18 mouse cellular contexts compared by ENCODE assay signal in the genomic region with DNA sequence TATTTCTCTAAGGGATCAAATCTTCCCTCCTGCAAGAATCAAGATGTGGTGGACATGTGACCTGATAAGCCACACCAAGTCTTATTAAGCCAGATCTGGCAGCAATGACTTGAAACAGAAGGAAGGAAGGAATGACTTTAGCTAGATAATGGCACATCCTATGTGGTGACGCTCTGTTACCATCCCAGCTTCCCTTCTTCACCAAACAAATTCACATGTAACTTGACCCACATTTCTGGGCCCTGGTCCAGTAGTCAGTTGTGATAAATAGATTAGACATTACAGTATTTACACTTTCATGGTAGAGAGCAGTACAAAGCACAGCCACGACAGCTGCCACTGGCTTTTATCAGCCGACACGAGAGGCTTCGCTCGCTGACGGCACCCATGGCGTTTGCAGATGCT. TPM values are rescaled to one million over a fixed set of nuclear protein-coding genes. Genes with fewer than 3 reads are reported as not detected.
DNase-seq lines count a peak whose midpoint lies in the region; ATAC-seq and TF ChIP-seq lines count a peak whose summit lies in the region.
"Had no signal": no experiment of that assay in that cellular context is flagged by ENCODE, and none has a peak within 500 bp of the region (broad histone marks: within the 10 kb centered on the region; RNA-seq: fewer than 3 reads in every experiment).

No protein-coding gene starts in this region.

- no peak overlapping the region for H3K9ac ChIP-seq in heart, postnatal 0 days (replicated peaks; ENCODE audit: low read depth, low read length)
- H3K9ac ChIP-seq in stomach, embryonic 14.5 days (replicated peaks; ENCODE audit: low read depth, low read length): no peak overlapping the region
- no peak overlapping the region for H3K9ac ChIP-seq in stomach, postnatal 0 days (ENCODE audit: low read length)
- H3K9ac ChIP-seq in intestine, embryonic 16.5 days (ENCODE audit: low read depth, low read length): no peak overlapping the region
- H3K9ac ChIP-seq in stomach, embryonic 15.5 days: no peak overlapping the region
- no peak overlapping the region for H3K9ac ChIP-seq in forebrain, embryonic 13.5 days
- H3K9ac ChIP-seq: limb, embryonic 12.5 days; liver, embryonic 13.5 days had no signal

- H3K4me2 ChIP-seq in heart, postnatal 0 days (ENCODE audit: low read depth, low read length): no peak overlapping the region
- H3K4me2 ChIP-seq in stomach, embryonic 14.5 days (replicated peaks; ENCODE audit: low read depth, low read length): no peak overlapping the region
- H3K4me2 ChIP-seq in stomach, postnatal 0 days (replicated peaks; ENCODE audit: low read depth): no peak overlapping the region
- H3K4me2 ChIP-seq in intestine, embryonic 16.5 days (ENCODE audit: low read depth, low read length): no peak overlapping the region
- no peak overlapping the region for H3K4me2 ChIP-seq in stomach, embryonic 15.5 days
- no peak overlapping the region for H3K4me2 ChIP-seq in forebrain, embryonic 13.5 days
- H3K4me2 ChIP-seq: limb, embryonic 12.5 days; liver, embryonic 13.5 days had no signal

- H3K4me3 ChIP-seq in heart, postnatal 0 days (ENCODE audit: low read depth, low read length): no peak overlapping the region
- no peak overlapping the region for H3K4me3 ChIP-seq in stomach, embryonic 14.5 days (ENCODE audit: low read depth, low read length)
- H3K4me3 ChIP-seq in stomach, postnatal 0 days (ENCODE audit: low read depth, low read length): no peak overlapping the region
- no peak overlapping the region for H3K4me3 ChIP-seq in intestine, embryonic 16.5 days (ENCODE audit: low read length)
- H3K4me3 ChIP-seq in stomach, embryonic 15.5 days (replicated peaks): no peak overlapping the region
- H3K4me3 ChIP-seq in limb, embryonic 10.5 days: no peak overlapping the region
- H3K4me3 ChIP-seq in forebrain, embryonic 13.5 days: no peak overlapping the region
- H3K4me3 ChIP-seq: embryonic facial prominence, embryonic 10.5 days; limb, embryonic 12.5 days; liver, embryonic 13.5 days had no signal

- DNase-seq in heart, postnatal 0 days (ENCODE audit: low spot score): peak; percentile 35
- DNase-seq in heart, adult 9 months (ENCODE audit: low spot score in 2 of 2): no peak
- DNase-seq in stomach, postnatal 0 days (ENCODE audit: low spot score): no peak
- no peak for DNase-seq in limb, embryonic 10.5 days (ENCODE audit: low spot score)
- DNase-seq: adrenal gland, postnatal 36 days; cerebellum, adult 11-12 months; cerebellum, postnatal 25 days; kidney, adult 9 months; kidney, postnatal 36 days; liver, embryonic 13.5 days; midbrain, embryonic 14.5 days; thymus, adult 18-20 months had no signal

- H3K27me3 ChIP-seq in heart, postnatal 0 days (ENCODE audit: control insufficient read depth, insufficient read depth, low read length): no peaks in the 10 kb centered on the region
- H3K27me3 ChIP-seq in stomach, embryonic 14.5 days (ENCODE audit: control insufficient read depth, insufficient read depth, low read length): no peaks in the 10 kb centered on the region
- no peaks in the 10 kb centered on the region for H3K27me3 ChIP-seq in stomach, postnatal 0 days (ENCODE audit: control insufficient read depth, insufficient read depth, low read length)
- H3K27me3 ChIP-seq in intestine, embryonic 16.5 days (replicated peaks; ENCODE audit: control insufficient read depth, insufficient read depth, low read length): no peaks in the 10 kb centered on the region
- H3K27me3 ChIP-seq in stomach, embryonic 15.5 days (replicated peaks): no peaks in the 10 kb centered on the region
- H3K27me3 ChIP-seq in limb, embryonic 10.5 days (ENCODE audit: low read depth, poor library complexity, severe bottlenecking): no peaks in the 10 kb centered on the region
- no peaks in the 10 kb centered on the region for H3K27me3 ChIP-seq in forebrain, embryonic 13.5 days
- H3K27me3 ChIP-seq: limb, embryonic 12.5 days; liver, embryonic 13.5 days had no signal

- peaks cover 35% of the 10 kb centered on the region for H3K36me3 ChIP-seq in heart, postnatal 0 days (replicated peaks; ENCODE audit: control insufficient read depth, insufficient read depth, low read length)
- H3K36me3 ChIP-seq in stomach, embryonic 14.5 days (ENCODE audit: control insufficient read depth, insufficient read depth, low read length): peaks cover 11% of the 10 kb centered on the region; the same call in 1 of the 2 replicates
- peaks cover 9% of the 10 kb centered on the region; the same call in 1 of the 2 replicates for H3K36me3 ChIP-seq in stomach, postnatal 0 days (ENCODE audit: control insufficient read depth, insufficient read depth, low read length)
- peaks cover 5% of the 10 kb centered on the region; the same call in 1 of the 2 replicates for H3K36me3 ChIP-seq in intestine, embryonic 16.5 days (ENCODE audit: control insufficient read depth, insufficient read depth, low read length)
- peaks cover 4% of the 10 kb centered on the region; the same call in 1 of the 2 replicates for H3K36me3 ChIP-seq in stomach, embryonic 15.5 days
- peaks cover 27% of the 10 kb centered on the region for H3K36me3 ChIP-seq in limb, embryonic 10.5 days
- peaks cover 56% of the 10 kb centered on the region for H3K36me3 ChIP-seq in forebrain, embryonic 13.5 days (ENCODE audit: poor library complexity, severe bottlenecking)

- peaks cover 13% of the 10 kb centered on the region for H3K4me1 ChIP-seq in heart, postnatal 0 days (ENCODE audit: control insufficient read depth, insufficient read depth)
- H3K4me1 ChIP-seq in stomach, embryonic 14.5 days (ENCODE audit: control insufficient read depth, insufficient read depth, low read length): 0 out of 2 replicates have a peak, but pooled peaks cover 4% of the 10 kb centered on the region
- no peaks in the 10 kb centered on the region for H3K4me1 ChIP-seq in stomach, postnatal 0 days (replicated peaks; ENCODE audit: control insufficient read depth, insufficient read depth)
- H3K4me1 ChIP-seq in intestine, embryonic 16.5 days (ENCODE audit: control insufficient read depth, insufficient read depth, low read length): peaks cover 5% of the 10 kb centered on the region; the same call in 1 of the 2 replicates
- 0 out of 2 replicates have a peak, but pooled peaks cover 7% of the 10 kb centered on the region for H3K4me1 ChIP-seq in stomach, embryonic 15.5 days
- no peaks in the 10 kb centered on the region for H3K4me1 ChIP-seq in limb, embryonic 10.5 days
- H3K4me1 ChIP-seq in forebrain, embryonic 13.5 days: no peaks in the 10 kb centered on the region
- H3K4me1 ChIP-seq: limb, embryonic 12.5 days had no signal

- no peak overlapping the region for H3K27ac ChIP-seq in heart, postnatal 0 days (ENCODE audit: low read depth)
- no peak overlapping the region; the same call in 1 of the 2 replicates for H3K27ac ChIP-seq in stomach, embryonic 14.5 days (ENCODE audit: low read length)
- no peak overlapping the region for H3K27ac ChIP-seq in stomach, postnatal 0 days (replicated peaks)
- peak overlapping the region; percentile 35 for H3K27ac ChIP-seq in intestine, embryonic 16.5 days (ENCODE audit: low read length)
- H3K27ac ChIP-seq in stomach, embryonic 15.5 days: peak overlapping the region; percentile 22; the same call in 1 of the 2 replicates
- H3K27ac ChIP-seq in limb, embryonic 10.5 days: no peak overlapping the region
- H3K27ac ChIP-seq in forebrain, embryonic 13.5 days: no peak overlapping the region
- H3K27ac ChIP-seq: embryonic facial prominence, embryonic 10.5 days; limb, embryonic 12.5 days; liver, embryonic 13.5 days had no signal

- 20% methylated on average over 8 of the region's 8 CpGs for WGBS in heart, postnatal 0 days
- whole genome bisulfite sequencing in stomach, embryonic 14.5 days: 35% methylated on average over 8 of the region's 8 CpGs
- 37% methylated on average over 8 of the region's 8 CpGs for WGBS in stomach, postnatal 0 days
- WGBS in intestine, embryonic 16.5 days: 54% methylated on average over 8 of the region's 8 CpGs
- 40% methylated on average over 8 of the region's 8 CpGs for WGBS in stomach, embryonic 15.5 days
- WGBS in limb, embryonic 10.5 days: 75% methylated on average over 8 of the region's 8 CpGs
- 90% methylated on average over 8 of the region's 8 CpGs for WGBS in forebrain, embryonic 13.5 days

- no peak for TF ChIP-seq EP300 in heart, postnatal 0 days (IDR thresholded peaks at IDR 0.05; ENCODE audit: low read depth)
- TF ChIP-seq EP300 in stomach, postnatal 0 days (optimal IDR thresholded peaks at IDR 0.05): no peak

- H3K9me3 ChIP-seq in heart, postnatal 0 days (replicated peaks; ENCODE audit: control insufficient read depth, low read length): no peaks in the 10 kb centered on the region
- no peaks in the 10 kb centered on the region for H3K9me3 ChIP-seq in stomach, embryonic 14.5 days (ENCODE audit: control insufficient read depth, low read depth, low read length)
- no peaks in the 10 kb centered on the region for H3K9me3 ChIP-seq in stomach, postnatal 0 days (ENCODE audit: control insufficient read depth, low read length)
- no peaks in the 10 kb centered on the region for H3K9me3 ChIP-seq in intestine, embryonic 16.5 days (ENCODE audit: control insufficient read depth, low read length)
- no peaks in the 10 kb centered on the region for H3K9me3 ChIP-seq in stomach, embryonic 15.5 days
- no peaks in the 10 kb centered on the region for H3K9me3 ChIP-seq in limb, embryonic 10.5 days (replicated peaks)
- H3K9me3 ChIP-seq in forebrain, embryonic 13.5 days (replicated peaks): no peaks in the 10 kb centered on the region
- H3K9me3 ChIP-seq: embryonic facial prominence, embryonic 10.5 days; limb, embryonic 12.5 days; liver, embryonic 13.5 days had no signal

- no peak for TF ChIP-seq CTCF in heart, postnatal 0 days (IDR thresholded peaks at IDR 0.05; ENCODE audit: low read depth)
- TF ChIP-seq CTCF in stomach, postnatal 0 days (IDR thresholded peaks at IDR 0.05; ENCODE audit: low read depth): no peak

- peak; percentile 53 for ATAC-seq in heart, postnatal 0 days (ENCODE audit: insufficient read depth, low read depth)
- ATAC-seq in stomach, embryonic 14.5 days (ENCODE audit: insufficient number of reproducible peaks, insufficient read depth, low FRiP score, low read depth): peak; percentile 61; the same call in 1 of the 2 replicates
- ATAC-seq in stomach, postnatal 0 days (ENCODE audit: low FRiP score, low TSS enrichment): no peak; the same call in 1 of the 2 replicates
- peak; percentile 72 for ATAC-seq in intestine, embryonic 16.5 days
- peak; percentile 76; the same call in 1 of the 2 replicates for ATAC-seq in stomach, embryonic 15.5 days (ENCODE audit: insufficient read depth, low FRiP score, low read depth)
- ATAC-seq in forebrain, embryonic 13.5 days: no peak

RNA-seq across cellular contexts. Expression of a gene that starts 25.3 kb away (rescaled TPM):
- total RNA-seq in heart, postnatal 0 days (2014; rRNA removed; ENCODE audit: low replicate concordance): 3.7 and 5.2 TPM in 2 replicates
- polyA plus RNA-seq in heart, postnatal 0 days (2015; fragmentation: Nextera tagmentation; extraction: Ambion mirVana): 2.6 and 2.7 TPM in 2 replicates
- 13.6 and 13.8 TPM in 2 replicates for polyA plus RNA-seq in stomach, embryonic 14.5 days (2014; fragmentation: Nextera tagmentation; extraction: Ambion mirVana)
- 4.6 and 4.8 TPM in 2 replicates for polyA plus RNA-seq in stomach, postnatal 0 days (2015; fragmentation: Nextera tagmentation; extraction: Ambion mirVana)
- 8.2 and 9.0 TPM in 2 replicates for polyA plus RNA-seq in intestine, embryonic 16.5 days (2015; fragmentation: Nextera tagmentation; extraction: Ambion mirVana)
- polyA plus RNA-seq in stomach, embryonic 15.5 days (2015; fragmentation: Nextera tagmentation; extraction: Ambion mirVana): 10.9 and 11.7 TPM in 2 replicates
- 5.5 and 5.9 TPM in 2 replicates for polyA plus RNA-seq in limb, embryonic 10.5 days (2016; fragmentation: Nextera tagmentation; extraction: Ambion mirVana)
- 21.1 and 22.1 TPM in 2 replicates for polyA plus RNA-seq in forebrain, embryonic 13.5 days (2015; fragmentation: Nextera tagmentation; extraction: Ambion mirVana)

Comparison
In these comparisons a context has a peak if more than half of its experiments do, and no peak if none do; other contexts are left out.
1. ATAC-seq: peak in heart, postnatal 0 days (single experiment), stomach, embryonic 14.5 days (single experiment), intestine, embryonic 16.5 days (single experiment) and stomach, embryonic 15.5 days (single experiment); none in stomach, postnatal 0 days (single experiment) and forebrain, embryonic 13.5 days (single experiment).
2. H3K27ac ChIP-seq: peak in intestine, embryonic 16.5 days (single experiment) and stomach, embryonic 15.5 days (single experiment); none in heart, postnatal 0 days (single experiment), stomach, embryonic 14.5 days (single experiment), stomach, postnatal 0 days (single experiment), limb, embryonic 10.5 days (single experiment) and forebrain, embryonic 13.5 days (single experiment).